Mouse (Mus musculus) CH12.LX (cell line): ENCODE results near the gene Id2.

ENCODE experiments used
- CTCF ChIP-seq, 2 experiments: IDR thresholded peaks in 1 of 2; conservative IDR thresholded peaks in 1 of 2; 2 replicates each; pipeline ENCODE4 v1.5.1; 2011 to 2012; ENCODE audit warnings: low read depth in 2 of 2, low read length in 2 of 2, improper control_type of control experiment in 1 of 2, inconsistent platforms in 1 of 2, mild to moderate bottlenecking in 1 of 2, moderate library complexity in 1 of 2
- ETS1 ChIP-seq: conservative IDR thresholded peaks from 2 replicates; pipeline ENCODE4 v1.6.1; 2012; ENCODE audit warnings: low read depth, mild to moderate bottlenecking, inconsistent platforms, low read length, improper control_type of control experiment, moderate library complexity
- POLR2A ChIP-seq: IDR thresholded peaks from 2 replicates; pipeline ENCODE4 v1.6.1; 2011; ENCODE audit warnings: low read depth, mild to moderate bottlenecking, improper control_type of control experiment, low read length
- ZC3H11A ChIP-seq: IDR thresholded peaks from 2 replicates; pipeline ENCODE4 v1.6.1; 2012; ENCODE audit warnings: low read depth, mild to moderate bottlenecking, inconsistent platforms, low read length, improper control_type of control experiment

- TF ChIP-seq CTCF (conservative IDR thresholded peaks at IDR 0.05 in 1 of 2, IDR thresholded peaks at IDR 0.05 in 1 of 2; ENCODE audit: low read depth in 2 of 2, low read length in 2 of 2) (no peak), ETS1 (no peak), POLR2A (no peak), ZC3H11A (no peak)
Measured at GRCm38 (mm10) chr12:25044579-25044978, 52.4 kb downstream of the Id2 start.
